Mouse (Mus musculus): ENCODE measurements around the gene Olfr574. TPM values are rescaled to one million over a fixed set of nuclear protein-coding genes. Genes with fewer than 3 reads are reported as not detected.

The Olfr574 gene
- total and polyA plus RNA-seq, 3 experiments = not detected

GRCm38 (mm10) chr7:102924109-102924508 is 24.2 kb upstream of the Olfr574 start, which contains the start of gene Olfr572:
Olfr572 (plus strand) TSS chr7:102924409.
- H3K9ac ChIP-seq (ENCODE audit: control insufficient read depth, low read depth, low read length, poor library complexity, severe bottlenecking) = no peak within 1 kb of the TSS
- H3K27me3 ChIP-seq (ENCODE audit: control insufficient read depth in 1 of 2, insufficient read depth in 2 of 2, low read length in 2 of 2) = no peaks in the 10 kb centered on the region
- no peaks in the 10 kb centered on the region for H3K4me1 ChIP-seq (ENCODE audit: control insufficient read depth in 1 of 2, insufficient read depth in 2 of 2, low read length in 2 of 2)
- H3K36me3 ChIP-seq (ENCODE audit: control insufficient read depth in 1 of 2, insufficient read depth in 2 of 2, low read length in 2 of 2) = no peaks in the 10 kb centered on the region
- H3K27ac ChIP-seq (ENCODE audit: control insufficient read depth, low read depth, low read length) = no peak within 1 kb of the TSS
- no peak within 1 kb of the TSS for H3K4me3 ChIP-seq (ENCODE audit: control insufficient read depth in 1 of 2, insufficient read depth in 1 of 2, low read depth in 2 of 2, low read length in 2 of 2)
- no peak for DNase-seq (ENCODE audit: low read depth, low spot score)
- no peaks in the 10 kb centered on the region for H3K79me2 ChIP-seq (ENCODE audit: control insufficient read depth, insufficient read depth, low read length, poor library complexity)
- no peaks in the 10 kb centered on the region for H3K9me3 ChIP-seq (replicated peaks; ENCODE audit: insufficient read depth, low read length)
- no peak for TF ChIP-seq JUND (IDR thresholded peaks at IDR 0.05; ENCODE audit: low read depth, low read length)
- TF ChIP-seq MAX (IDR thresholded peaks at IDR 0.05; ENCODE audit: low read length) = no peak
- no peak for TF ChIP-seq ETS1 (IDR thresholded peaks at IDR 0.05; ENCODE audit: low read depth, low read length)
- no peak for TF ChIP-seq RCOR1 (IDR thresholded peaks at IDR 0.05; ENCODE audit: low read depth, low read length)
- no peak for TF ChIP-seq UBTF (IDR thresholded peaks at IDR 0.05; ENCODE audit: borderline replicate concordance, insufficient read depth, low read depth, low read length)
- TF ChIP-seq RAD21 (IDR thresholded peaks at IDR 0.05; ENCODE audit: low read depth, low read length) = no peak
- TF ChIP-seq USF2 (IDR thresholded peaks at IDR 0.05; ENCODE audit: borderline replicate concordance in 1 of 2, insufficient read depth in 1 of 2, low read depth in 1 of 2, low read length in 2 of 2) = no peak
- no peak for TF ChIP-seq ZC3H11A (IDR thresholded peaks at IDR 0.05; ENCODE audit: low read depth, low read length)
- no peak for TF ChIP-seq MAFK (IDR thresholded peaks at IDR 0.05; ENCODE audit: borderline replicate concordance, low read depth, low read length)
- no peak for TF ChIP-seq ZKSCAN1 (IDR thresholded peaks at IDR 0.05; ENCODE audit: low read depth, low read length)
- no peak for TF ChIP-seq POLR2AphosphoS2 (IDR thresholded peaks at IDR 0.05; ENCODE audit: low read length)
- TF ChIP-seq EP300 (IDR thresholded peaks at IDR 0.05; ENCODE audit: low read depth in 1 of 2, low read length in 2 of 2) = no peak
- TF ChIP-seq MYB (IDR thresholded peaks at IDR 0.05; ENCODE audit: low read depth, low read length) = no peak

- Histone ChIP-seq H3K36me3 (ENCODE audit: control insufficient read depth in 1 of 2, insufficient read depth in 2 of 2, low read length in 2 of 2) (no peaks in the 10 kb centered on the region), H3K9me3 (replicated peaks; ENCODE audit: insufficient read depth, low read length) (no peaks in the 10 kb centered on the region), H3K4me1 (ENCODE audit: control insufficient read depth in 1 of 2, insufficient read depth in 2 of 2, low read length in 2 of 2) (no peaks in the 10 kb centered on the region), H3K79me2 (ENCODE audit: control insufficient read depth, insufficient read depth, low read length, poor library complexity) (no peaks in the 10 kb centered on the region), H3K27ac (ENCODE audit: control insufficient read depth, low read depth, low read length) (no peak overlapping the region), H3K9ac (ENCODE audit: control insufficient read depth, low read depth, low read length, poor library complexity, severe bottlenecking) (no peak overlapping the region), H3K4me3 (ENCODE audit: control insufficient read depth in 1 of 2, insufficient read depth in 1 of 2, low read depth in 2 of 2, low read length in 2 of 2) (no peak overlapping the region), H3K27me3 (ENCODE audit: control insufficient read depth in 1 of 2, insufficient read depth in 2 of 2, low read length in 2 of 2) (no peaks in the 10 kb centered on the region)
- TF ChIP-seq GATA1 (IDR thresholded peaks at IDR 0.05; ENCODE audit: low read depth, low read length) (no peak), HCFC1 (IDR thresholded peaks at IDR 0.05; ENCODE audit: low read depth, low read length) (no peak), MAFK (IDR thresholded peaks at IDR 0.05; ENCODE audit: borderline replicate concordance, low read depth, low read length) (no peak), CHD2 (IDR thresholded peaks at IDR 0.05; ENCODE audit: low read length) (no peak), CHD1 (IDR thresholded peaks at IDR 0.05; ENCODE audit: low read depth, low read length) (no peak)
- DNase-seq (ENCODE audit: low read depth, low spot score) = no peak
These were observed 21.2 kb upstream of the Olfr574 start for GRCm38 (mm10) chr7:102927105-102927504.

Data from MEL (cell line).